Mouse (Mus musculus): ENCODE measurements around the gene Vps18.

GRCm38 (mm10) chr2:119294411-119294810, 5.9 kb downstream of the Vps18 start:
- TF ChIP-seq MYOG (IDR thresholded peaks at IDR 0.05; ENCODE audit: control insufficient read depth in 1 of 3, insufficient read depth in 1 of 3, insufficient read length in 2 of 3, low read depth in 2 of 3) (no peak), TCF12 (IDR thresholded peaks at IDR 0.05; ENCODE audit: insufficient read depth, poor library complexity, severe bottlenecking) (no peak), SRF (IDR thresholded peaks at IDR 0.05; ENCODE audit: control insufficient read depth, insufficient read length, low read depth) (no peak), POLR2AphosphoS2 (IDR thresholded peaks at IDR 0.05; ENCODE audit: insufficient read length, low read depth) (no peak), E2F4 (IDR thresholded peaks at IDR 0.05; ENCODE audit: insufficient read depth) (no peak), POLR2A (IDR thresholded peaks at IDR 0.05; ENCODE audit: insufficient read length, low read depth) (no peak), MAX (IDR thresholded peaks at IDR 0.05; ENCODE audit: low read depth) (no peak), REST (IDR thresholded peaks at IDR 0.05; ENCODE audit: insufficient read depth, insufficient read length) (no peak), MYOD1 (IDR thresholded peaks at IDR 0.05; ENCODE audit: control insufficient read depth in 1 of 3, insufficient read length in 2 of 3, low read depth in 2 of 3) (no peak), USF1 (IDR thresholded peaks at IDR 0.05; ENCODE audit: low read depth) (no peak)
